Mouse (Mus musculus): ENCODE results near the gene Olfr484.

DNA sequence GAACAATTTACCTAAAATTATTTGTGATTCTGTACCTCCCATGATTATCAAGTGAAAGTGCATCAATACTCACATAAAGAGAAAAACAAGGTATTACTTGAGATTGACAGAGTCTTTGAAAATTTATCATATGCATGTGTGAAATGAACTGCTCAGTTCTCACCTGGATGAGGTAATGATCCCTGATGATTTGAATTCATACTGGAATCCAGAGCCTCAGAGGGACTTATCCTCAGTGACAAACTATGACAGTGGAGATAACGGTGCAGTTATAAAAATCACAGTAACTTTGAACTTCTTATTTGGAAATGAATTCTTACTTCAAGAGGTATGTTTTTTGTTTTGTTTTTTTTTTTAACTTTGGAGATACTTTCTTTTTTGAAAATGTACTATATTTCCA lies 26.7 kb downstream of the Olfr484 start, which contains the start of gene Olfr483:
- TF ChIP-seq POLR2A (IDR thresholded peaks at IDR 0.05; ENCODE audit: low read depth, low read length) (no peak), CTCF (conservative IDR thresholded peaks at IDR 0.05 in 1 of 2, IDR thresholded peaks at IDR 0.05 in 1 of 2; ENCODE audit: low read depth in 2 of 2, low read length in 2 of 2) (no peak), GABPA (IDR thresholded peaks at IDR 0.05; ENCODE audit: insufficient replicate concordance, low read depth, low read length) (no peak), ZMIZ1 (IDR thresholded peaks at IDR 0.05; ENCODE audit: low read depth, low read length) (no peak), MAX (IDR thresholded peaks at IDR 0.05; ENCODE audit: low read length) (no peak), MAZ (IDR thresholded peaks at IDR 0.05; ENCODE audit: low read depth, low read length) (no peak), JUN (IDR thresholded peaks at IDR 0.05; ENCODE audit: insufficient read depth, low read depth, low read length) (no peak), EP300 (IDR thresholded peaks at IDR 0.05; ENCODE audit: low read length) (no peak), ZNF384 (IDR thresholded peaks at IDR 0.05; ENCODE audit: low read depth, low read length) (no peak), ETS1 (conservative IDR thresholded peaks at IDR 0.05; ENCODE audit: low read depth, low read length) (no peak), POLR2AphosphoS2 (IDR thresholded peaks at IDR 0.05; ENCODE audit: low read depth, low read length) (no peak)
